Mouse (Mus musculus) olfactory bulb, adult 2 months (tissue): ENCODE measurements around the gene Draxin. TPM values are rescaled to one million over a fixed set of nuclear protein-coding genes. Genes with fewer than 3 reads are reported as not detected.
A peak's percentile ranks its signal among the peaks of the same experiment; 100 is the strongest.

ENCODE experiments used
- H3K27ac ChIP-seq: fragments of 200-500 bp; 2 replicates; pipeline ENCODE4 v1.5.1; 2012; ENCODE audit warnings: low read depth, low read length; ENCODE audit not compliant: insufficient read depth
- H3K4me1 ChIP-seq: fragments of 200-500 bp; 2 replicates; pipeline ENCODE4 v1.6.1; 2012; ENCODE audit warnings: low read length; ENCODE audit not compliant: control insufficient read depth, insufficient read depth
- H3K4me3 ChIP-seq: fragments of 200-500 bp; 2 replicates; pipeline ENCODE4 v1.5.1; 2012; ENCODE audit warnings: mild to moderate bottlenecking, low read depth, low read length, moderate library complexity; ENCODE audit not compliant: insufficient read depth
- CTCF ChIP-seq: fragments of 200-500 bp; IDR thresholded peaks from 2 replicates; pipeline ENCODE4 v1.5.1; 2012; ENCODE audit warnings: low read depth, mild to moderate bottlenecking, low read length, moderate library complexity; ENCODE audit not compliant: insufficient read depth
- POLR2A ChIP-seq: fragments of 200-500 bp; IDR thresholded peaks from 2 replicates; pipeline ENCODE4 v1.6.1; 2012; ENCODE audit warnings: mild to moderate bottlenecking, low read depth, low read length, moderate library complexity; ENCODE audit not compliant: insufficient read depth
- WGBS: fragments of 180-500 bp; shearing (Covaris S2); methylation state at CpG from one replicate; pipeline ENCODE4 v1.1.7; 2018; 5-methylcytosine and 5-hydroxymethylcytosine counted together
- polyA plus RNA-seq: library from polyadenylated mRNA; stranded (reverse); fragments of >200 nt; gene quantifications from 2 replicates; pipeline ENCODE4 v1.2.4, GENCODE M21; 2012; ENCODE audit warnings: low replicate concordance; ENCODE audit not compliant: missing spikeins, insufficient read depth, insufficient read length

Draxin gene
- polyA plus RNA-seq, 1 experiment, result not detected

DNA sequence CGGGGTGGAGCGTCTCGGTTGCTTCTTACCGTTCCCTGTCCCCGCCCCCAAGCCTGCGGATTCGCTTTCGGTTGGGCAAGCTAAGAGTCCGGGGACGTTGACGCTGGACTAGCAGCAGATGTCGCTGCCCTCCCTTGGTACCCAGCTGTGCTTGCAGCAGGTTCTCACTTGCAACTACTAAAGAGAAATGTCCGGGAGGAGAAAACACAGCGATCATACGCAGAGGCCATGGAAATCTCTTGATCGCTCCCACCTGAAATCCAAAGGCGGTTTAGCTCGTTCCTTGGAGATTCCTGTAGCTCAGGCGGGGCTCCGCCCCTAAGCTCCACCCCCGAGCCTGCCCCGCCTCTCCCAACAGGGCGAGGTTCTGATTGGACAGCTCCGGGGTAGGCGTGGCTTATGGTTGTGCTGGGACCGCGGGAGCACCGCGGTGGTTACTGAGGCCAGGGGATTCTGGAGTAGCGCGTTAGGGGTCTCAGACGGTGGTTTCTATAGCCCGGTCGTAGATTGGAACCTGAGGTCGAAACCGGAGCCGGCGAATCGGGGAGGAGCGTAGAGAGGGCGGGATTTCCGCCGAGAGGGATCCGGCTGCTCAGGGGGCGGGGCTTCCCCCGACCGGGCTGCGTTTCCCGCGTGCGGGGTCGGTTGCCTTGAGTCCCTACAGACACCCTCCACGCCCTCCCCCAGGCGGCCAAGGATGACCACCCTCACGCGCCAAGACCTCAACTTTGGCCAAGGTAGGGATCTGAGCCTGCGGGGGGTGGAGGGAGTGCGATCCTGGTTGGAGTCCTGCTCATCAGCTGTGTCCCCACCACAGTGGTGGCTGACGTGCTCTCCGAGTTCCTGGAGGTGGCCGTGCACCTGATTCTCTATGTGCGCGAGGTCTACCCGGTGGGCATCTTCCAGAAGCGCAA lies 9.9 kb upstream of the Draxin start:
- WGBS, result under 1% methylated on average over 65 of the region's 65 CpGs
- Histone ChIP-seq H3K4me3 (peak overlapping the region; percentile 82), H3K4me1 (no peaks in the 10 kb centered on the region), H3K27ac (peak overlapping the region; percentile 78)
- peak; percentile 84 for TF ChIP-seq CTCF
- TF ChIP-seq POLR2A, result peak; percentile 41

DNA sequence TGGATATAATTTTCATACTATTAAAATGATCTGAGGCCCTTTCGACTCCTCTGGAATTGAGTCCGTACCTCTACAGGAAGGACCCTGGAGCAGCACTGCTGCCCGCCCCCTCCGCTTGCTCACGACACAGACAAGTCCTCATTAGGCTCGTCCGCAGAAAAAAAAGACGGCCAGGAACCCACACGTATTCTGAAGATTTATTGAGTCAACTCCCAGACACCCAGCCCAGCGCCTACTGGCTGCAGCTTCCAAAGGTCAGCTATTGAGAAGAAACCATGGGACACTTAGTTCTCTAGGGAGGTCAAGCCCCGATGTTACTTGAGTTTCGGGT lies 9.2 kb upstream of the Draxin start:
- WGBS, result 1% methylated on average over 12 of the region's 12 CpGs

DNA sequence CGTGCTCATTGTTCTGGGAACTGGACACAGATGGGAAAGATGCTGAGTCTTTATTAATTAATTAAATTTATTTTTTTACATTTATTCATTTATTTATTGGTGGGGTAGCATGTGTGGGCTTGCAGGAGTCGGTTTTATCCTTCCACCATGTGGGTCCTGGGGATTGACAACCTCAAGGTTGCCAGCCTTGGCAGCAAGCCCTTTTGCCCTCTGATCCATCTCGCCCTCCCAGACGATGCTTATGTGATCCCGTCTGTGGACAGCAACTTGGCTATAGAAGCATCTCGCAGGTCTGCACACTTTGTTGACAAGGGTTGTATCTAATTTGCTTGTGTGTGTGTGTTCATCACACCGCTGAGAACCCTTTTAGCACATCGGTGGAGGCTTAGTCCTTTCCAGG lies 7.0 kb upstream of the Draxin start:
- Histone ChIP-seq H3K4me1 (no peaks in the 10 kb centered on the region), H3K27ac (no peak overlapping the region), H3K4me3 (no peak overlapping the region)
- WGBS, result 56% methylated on average over 8 of the region's 8 CpGs
- no peak for TF ChIP-seq POLR2A
- TF ChIP-seq CTCF, result no peak

More for the DNA sequence above, 9.2 kb upstream of the Draxin start:
- no peaks in the 10 kb centered on the region for H3K4me1 ChIP-seq
- H3K27ac ChIP-seq, result peak overlapping the region; percentile 11; the same call in 1 of the 2 replicates
- TF ChIP-seq CTCF (no peak), POLR2A (no peak)
- H3K4me3 ChIP-seq, result peak overlapping the region; percentile 82

DNA sequence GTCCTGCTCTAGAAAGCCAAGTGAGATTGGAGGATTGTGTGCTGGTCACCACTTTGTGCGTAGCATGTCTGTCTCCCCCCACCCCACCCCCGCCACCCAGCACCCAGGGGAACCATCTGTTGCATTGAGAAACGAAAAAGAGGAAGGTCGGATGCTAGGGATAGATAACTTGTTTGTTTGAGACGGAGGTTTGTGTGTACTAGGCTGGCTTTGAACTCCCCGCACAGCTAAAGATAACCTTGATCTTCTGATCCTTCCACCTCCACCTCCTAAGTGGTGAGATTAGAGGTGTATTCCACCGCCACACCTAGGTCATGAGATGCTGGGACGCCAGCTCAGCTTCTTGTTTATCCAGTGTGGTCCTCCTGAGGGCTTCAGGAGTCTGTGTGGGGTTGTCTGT lies 4.5 kb upstream of the Draxin start:
- H3K27ac ChIP-seq, result no peak overlapping the region
- no peak overlapping the region for H3K4me3 ChIP-seq
- WGBS, result 89% methylated on average over 8 of the region's 8 CpGs
- TF ChIP-seq POLR2A, result no peak
- no peak for TF ChIP-seq CTCF
- peaks cover 10% of the 10 kb centered on the region for H3K4me1 ChIP-seq

DNA sequence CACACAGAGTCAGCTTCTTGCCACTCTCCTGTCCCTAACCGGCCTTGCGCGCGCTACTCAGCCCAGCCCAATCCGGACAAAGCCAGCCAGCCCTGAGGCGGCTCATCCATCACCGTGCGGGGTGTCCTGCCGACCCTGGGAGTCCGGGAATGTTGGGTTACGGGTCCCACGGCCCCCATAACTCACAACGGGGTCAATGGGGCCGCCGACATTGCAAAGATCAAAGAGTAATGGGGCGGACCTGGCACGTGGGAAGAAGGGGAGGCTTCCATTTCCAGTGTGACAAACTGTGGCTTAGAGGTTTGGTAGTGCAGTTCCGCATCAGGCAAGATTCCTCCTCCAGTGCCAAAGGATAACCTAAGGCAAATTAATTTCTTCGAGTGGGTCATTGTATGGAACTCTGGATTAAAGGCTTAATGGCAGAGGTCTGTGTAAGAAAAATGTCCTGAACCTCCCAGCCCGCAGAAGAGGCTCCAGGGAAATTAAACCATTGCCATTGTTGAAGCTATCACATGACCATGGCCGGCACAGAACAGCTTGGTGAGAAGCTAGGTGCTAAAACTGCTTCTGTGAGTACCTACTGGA lies 1.1 kb upstream of the Draxin start:
- Histone ChIP-seq H3K4me3 (peak overlapping the region; percentile 79), H3K4me1 (peaks cover 10% of the 10 kb centered on the region), H3K27ac (no peak overlapping the region)
- 5% methylated on average over 21 of the region's 21 CpGs for WGBS
- TF ChIP-seq POLR2A (no peak), CTCF (no peak)

DNA sequence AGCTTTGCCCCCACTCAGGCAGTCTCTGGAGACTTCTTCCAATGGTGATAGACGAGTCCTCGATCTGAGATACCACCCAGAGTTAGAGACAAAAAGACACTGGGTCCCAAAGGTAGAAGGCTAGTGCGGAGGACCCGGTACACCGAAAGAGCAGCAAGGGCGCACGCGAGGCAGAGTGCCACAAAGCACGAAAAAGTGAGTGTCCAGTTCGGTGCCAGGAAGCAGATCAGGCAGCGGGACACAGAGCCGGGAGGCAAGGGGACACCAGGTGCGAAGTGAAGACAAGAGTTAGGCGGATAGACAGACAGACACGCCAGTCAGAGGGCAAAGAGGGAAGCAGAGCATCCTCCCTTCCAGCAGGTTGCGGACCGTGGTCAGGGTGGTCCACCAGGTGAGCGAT lies 365 bp downstream of the Draxin start, which contains the start of gene Mad2l2:
Gene Mad2l2, plus strand, starts transcription at position 252 of the 400 bp plus-strand sequence.
- WGBS, result 9% methylated on average over 18 of the region's 18 CpGs
- no peak for TF ChIP-seq POLR2A
- TF ChIP-seq CTCF, result no peak
- Histone ChIP-seq H3K27ac (no peak within 1 kb of the TSS), H3K4me3 (peak within 1 kb of the TSS; percentile 79), H3K4me1 (peaks cover 10% of the 10 kb centered on the region)

DNA sequence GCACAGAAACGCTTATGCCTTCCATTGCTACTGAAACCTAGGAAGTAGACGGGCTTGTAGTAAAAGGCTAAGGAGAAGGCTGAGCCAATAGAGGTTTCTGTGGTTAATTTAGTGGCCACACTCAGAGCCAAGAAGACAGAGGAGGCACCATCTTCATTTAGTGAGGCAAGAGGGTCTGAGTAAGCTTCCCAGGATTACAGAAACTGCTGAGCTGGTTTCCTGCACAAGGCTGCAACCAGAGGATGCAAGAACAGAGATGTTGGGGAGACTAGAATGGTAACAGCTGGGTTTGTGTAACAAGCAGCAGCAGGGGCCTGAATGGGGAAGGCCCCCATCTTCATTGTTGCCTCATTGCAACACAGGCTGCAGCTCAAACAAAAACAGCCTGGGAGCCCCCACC lies 1.8 kb downstream of the Draxin start:
- Histone ChIP-seq H3K4me1 (peaks cover 10% of the 10 kb centered on the region), H3K4me3 (no peak overlapping the region), H3K27ac (no peak overlapping the region)
- no peak for TF ChIP-seq CTCF
- TF ChIP-seq POLR2A, result no peak
- WGBS, result 89% methylated on average over 2 of the region's 2 CpGs

DNA sequence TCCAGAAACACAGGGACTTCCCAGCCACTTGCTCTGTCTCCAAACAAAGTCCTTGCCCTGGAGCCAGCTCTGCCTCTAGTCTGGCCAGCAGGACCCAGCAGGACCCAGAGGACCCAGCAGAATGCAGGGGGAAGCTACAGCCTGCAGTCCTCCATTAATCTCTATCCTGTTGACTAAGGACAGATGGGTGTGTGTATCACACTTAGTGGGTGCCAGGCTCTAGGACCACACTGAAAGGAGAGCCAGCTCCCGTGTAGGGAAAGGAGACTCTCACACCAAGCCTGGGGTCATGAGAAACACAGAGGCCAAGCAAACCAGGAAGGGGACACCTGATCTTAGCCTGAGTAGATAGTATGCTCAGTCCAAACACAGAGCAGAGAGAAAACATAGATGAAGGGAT lies 2.3 kb downstream of the Draxin start:
- H3K4me1 ChIP-seq, result peaks cover 10% of the 10 kb centered on the region
- no peak for TF ChIP-seq CTCF
- TF ChIP-seq POLR2A, result no peak
- H3K4me3 ChIP-seq, result no peak overlapping the region
- H3K27ac ChIP-seq, result no peak overlapping the region
- 81% methylated on average over 1 of the region's 1 CpGs for WGBS

DNA sequence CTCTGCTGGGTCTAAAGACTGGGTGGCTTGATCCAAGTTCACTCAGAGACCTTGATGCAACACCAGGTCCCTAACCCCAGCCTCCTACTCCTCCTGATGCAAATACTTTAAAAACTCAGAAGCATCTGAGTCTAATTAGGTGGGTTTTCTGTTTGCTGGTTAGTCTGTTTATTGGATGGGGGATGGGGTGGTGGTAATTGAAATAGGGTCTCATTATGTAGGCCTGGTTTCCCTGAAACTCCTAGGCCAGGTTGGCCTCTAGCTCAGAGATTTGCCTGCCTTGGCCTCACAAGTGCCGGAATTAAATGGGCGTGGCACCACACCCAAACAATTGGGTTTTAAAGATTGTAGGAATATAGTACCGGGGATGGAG lies 7.8 kb downstream of the Draxin start:
- Histone ChIP-seq H3K27ac (no peak overlapping the region), H3K4me1 (peaks cover 5% of the 10 kb centered on the region; the same call in 1 of the 2 replicates)
- WGBS, result 78% methylated on average over 3 of the region's 3 CpGs

More for the DNA sequence above, 7.8 kb downstream of the Draxin start:
- TF ChIP-seq POLR2A, result no peak
- no peak overlapping the region for H3K4me3 ChIP-seq
